Mouse (Mus musculus) kidney, adult 11 months (tissue): ENCODE data around the gene Hist1h3b.
"Not testable (repeated sequence)": the region's sequence is repeated elsewhere in the genome, so short reads cannot be mapped to it uniquely, and the experiment has no call there.

ENCODE experiments used
- DNase-seq: peaks from one replicate; pipeline ENCODE4 v3.0.0; 2022

The Hist1h3b gene

DNA sequence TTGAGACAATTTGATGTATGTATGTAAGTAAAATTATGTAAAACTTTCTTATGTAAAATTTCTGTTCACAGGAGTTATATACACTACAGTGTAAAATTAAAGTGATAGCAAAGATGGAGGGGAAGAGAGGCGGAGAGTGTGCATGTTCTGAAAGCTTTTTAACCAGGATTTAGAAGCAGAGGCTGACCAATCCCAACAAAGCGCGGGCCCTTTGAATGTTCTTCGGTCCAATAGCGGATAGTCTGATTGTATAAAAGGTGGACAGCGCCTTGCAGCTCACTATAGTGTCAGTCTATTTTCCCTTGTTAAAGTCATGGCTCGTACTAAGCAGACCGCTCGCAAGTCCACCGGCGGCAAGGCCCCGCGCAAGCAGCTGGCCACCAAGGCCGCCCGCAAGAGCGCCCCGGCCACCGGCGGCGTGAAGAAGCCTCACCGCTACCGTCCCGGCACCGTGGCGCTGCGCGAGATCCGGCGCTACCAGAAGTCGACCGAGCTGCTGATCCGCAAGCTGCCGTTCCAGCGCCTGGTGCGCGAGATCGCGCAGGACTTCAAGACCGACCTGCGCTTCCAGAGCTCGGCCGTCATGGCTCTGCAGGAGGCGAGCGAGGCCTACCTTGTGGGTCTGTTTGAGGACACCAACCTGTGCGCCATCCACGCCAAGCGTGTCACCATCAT is at the start of gene Hist1h3b:
Gene Hist1h3b, plus strand, starts transcription at position 201 of the 675 bp plus-strand sequence.
- peak; percentile 67 for DNase-seq

DNA sequence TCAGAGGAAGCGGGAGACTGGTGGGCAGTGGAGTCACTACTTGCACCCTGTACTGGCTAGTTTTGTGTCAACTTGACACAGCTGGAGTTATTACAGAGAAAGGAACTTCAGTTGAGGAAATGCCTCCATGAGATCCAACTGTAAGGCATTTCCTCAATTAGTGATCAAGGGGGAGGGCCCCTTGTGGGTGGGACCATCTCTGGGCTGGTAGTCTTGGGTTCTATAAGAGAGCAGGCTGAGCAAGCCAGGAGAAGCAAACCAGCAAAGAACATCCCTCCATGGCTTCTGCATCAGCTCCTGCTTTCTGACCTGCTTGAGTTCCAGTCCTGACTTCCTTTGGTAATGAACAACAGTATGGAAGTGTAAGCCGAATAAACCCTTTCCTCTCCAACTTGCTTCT is 49.3 kb upstream of the Hist1h3b start:
- DNase-seq: not testable (repeated sequence)

DNA sequence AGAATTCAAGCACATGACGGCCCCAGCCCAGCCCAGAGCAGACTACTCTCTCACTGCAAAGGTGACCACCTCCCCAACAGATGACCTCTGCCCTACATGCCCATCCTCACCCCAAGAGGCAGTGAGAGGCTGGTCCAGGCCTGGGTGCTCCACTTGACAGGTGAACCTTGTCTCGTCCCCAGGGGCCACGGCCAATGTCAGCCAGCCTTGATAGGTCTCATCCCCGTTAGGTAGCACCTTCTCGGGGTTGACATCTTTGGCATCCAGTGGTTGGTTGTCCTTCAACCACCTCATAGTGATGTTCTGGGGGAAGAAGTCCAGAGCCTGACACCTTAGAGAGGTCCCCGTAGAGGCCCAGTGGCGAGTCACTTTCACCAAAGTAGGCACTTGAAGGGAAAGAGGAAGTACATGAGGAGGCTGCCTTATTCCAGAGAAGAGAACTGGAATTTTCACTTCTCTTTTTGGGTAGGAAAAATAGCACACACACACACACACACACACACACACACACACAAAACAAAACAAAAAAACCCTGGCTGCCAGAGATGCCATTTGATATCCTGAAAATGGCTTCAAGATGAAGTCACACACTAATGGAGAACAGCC is 46.2 kb upstream of the Hist1h3b start:
- no peak for DNase-seq

DNA sequence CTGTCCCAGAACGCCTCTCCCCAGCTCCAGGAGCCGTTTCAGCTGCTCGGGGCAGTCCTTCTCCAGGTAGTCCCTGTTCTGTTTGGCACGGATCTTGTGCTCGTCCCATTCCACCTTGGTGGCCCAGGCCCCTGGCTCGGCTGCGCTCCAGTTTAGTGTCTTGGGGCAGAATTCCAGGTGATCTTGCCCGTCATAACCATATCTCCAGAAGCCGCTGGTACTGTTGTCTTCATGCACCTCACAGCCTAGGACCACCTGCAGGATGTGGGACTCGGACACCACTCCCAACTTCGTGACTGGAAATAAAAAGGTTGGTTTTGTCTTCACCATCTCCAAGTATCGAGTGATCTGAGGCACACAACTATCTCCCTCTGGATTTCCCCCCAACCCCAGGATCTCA is 45.3 kb upstream of the Hist1h3b start:
- no peak for DNase-seq

DNA sequence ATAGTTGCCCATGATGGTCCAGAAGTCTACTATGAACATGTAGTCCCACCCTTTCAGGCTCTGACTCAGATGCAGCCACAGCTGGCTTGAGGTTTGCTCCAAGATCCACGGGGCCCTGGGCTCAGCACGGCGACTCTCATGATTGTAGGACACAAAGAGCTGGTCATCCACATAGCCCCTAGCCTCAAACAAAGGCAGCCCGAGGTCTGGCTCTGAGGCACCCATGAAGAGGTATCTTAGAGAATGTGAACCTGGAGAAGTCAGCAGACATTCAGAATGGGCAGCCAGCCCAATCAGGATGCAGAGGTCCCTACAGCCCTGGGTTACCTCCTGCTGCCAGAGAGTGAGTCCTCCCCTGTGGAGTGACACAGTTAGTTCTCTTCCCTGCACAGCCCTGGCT is 44.0 kb upstream of the Hist1h3b start:
- no peak for DNase-seq

DNA sequence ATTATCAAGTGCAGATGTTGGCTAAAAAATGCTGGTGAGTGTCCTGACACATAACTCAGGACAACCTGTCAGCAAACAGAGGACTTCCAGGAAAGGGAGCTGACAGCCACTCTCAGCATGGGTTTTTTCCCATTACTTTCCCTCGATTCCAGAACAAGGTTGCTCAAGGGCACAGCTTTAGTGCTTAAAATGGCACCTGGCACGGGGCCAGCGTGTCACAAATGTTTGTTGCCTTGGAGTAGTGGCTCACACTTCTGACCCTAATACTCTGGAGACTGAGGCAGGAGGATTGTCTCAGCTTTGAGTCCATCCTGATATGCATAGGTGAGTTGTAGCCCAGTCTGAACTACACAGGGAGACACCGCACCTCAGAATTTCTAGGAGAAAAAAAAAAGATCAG is 43.4 kb upstream of the Hist1h3b start:
- DNase-seq: no peak

DNA sequence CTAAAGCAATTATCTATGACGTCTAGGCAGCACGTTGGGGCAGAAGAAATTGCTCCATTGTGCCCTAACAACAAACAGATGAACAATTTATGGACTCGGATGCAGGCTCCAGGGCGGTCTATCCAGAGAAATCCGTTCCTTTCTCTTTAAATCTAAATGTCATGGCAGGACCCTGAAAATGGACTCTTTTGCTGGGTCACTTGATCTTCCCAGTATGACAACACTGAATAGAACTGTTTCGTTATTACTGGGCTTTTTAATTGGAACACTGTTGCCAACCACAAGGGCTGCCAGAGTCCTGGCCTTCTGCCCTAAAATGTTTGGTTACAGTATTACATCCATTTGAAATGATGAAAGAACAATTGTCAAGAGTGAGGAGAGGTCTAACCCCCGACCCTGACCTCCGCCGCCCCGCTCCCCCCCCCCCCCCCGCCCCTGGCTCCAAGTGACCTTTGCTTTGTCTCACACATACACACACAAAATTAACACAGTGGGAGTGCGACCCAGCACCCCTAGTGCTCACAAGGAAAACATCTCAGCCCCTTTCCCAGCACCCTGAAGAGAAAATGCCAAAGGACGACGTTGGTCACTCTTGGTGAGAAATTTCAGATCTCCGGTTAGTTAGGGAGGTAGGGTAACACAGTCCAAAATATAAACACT is 42.2 kb upstream of the Hist1h3b start:
- no peak for DNase-seq

DNA sequence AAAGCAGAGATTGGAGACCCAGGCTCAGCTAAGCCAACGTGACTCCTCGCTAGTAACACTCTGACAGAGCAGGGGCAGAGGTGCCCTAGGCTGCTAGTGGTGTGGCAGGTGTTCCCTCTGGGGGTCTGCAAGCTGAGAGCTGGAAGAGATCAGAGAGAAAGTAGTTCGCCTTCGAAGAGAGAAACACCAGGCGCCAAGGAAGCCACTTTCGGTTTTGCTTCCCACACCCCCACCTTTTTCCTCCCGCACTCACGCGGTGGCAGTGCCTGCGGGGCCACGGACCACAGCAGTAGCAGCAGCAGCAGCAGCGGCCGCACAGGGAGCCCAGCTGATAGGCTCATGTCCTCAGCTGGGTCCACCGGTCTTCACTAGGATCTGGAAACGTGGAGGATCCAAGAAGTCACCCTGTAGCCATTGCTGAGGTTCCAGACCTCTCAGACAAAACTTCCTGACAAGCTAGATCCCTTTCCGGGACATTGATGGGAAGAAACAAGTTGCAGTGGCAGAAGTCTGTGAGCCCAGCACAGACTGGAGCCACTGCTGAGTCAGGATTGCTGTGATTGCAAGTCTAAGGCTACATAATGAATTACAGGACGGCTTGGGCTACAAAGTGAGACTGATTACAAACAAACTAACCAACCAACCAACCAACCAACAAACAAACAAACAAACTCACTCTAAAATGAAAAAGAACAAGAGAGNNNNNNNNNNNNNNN is 41.5 kb upstream of the Hist1h3b start, which contains the start of gene Hfe:
Gene Hfe, minus strand, starts transcription at position 481 of the 716 bp plus-strand sequence.
- DNase-seq: peak; percentile 42

DNA sequence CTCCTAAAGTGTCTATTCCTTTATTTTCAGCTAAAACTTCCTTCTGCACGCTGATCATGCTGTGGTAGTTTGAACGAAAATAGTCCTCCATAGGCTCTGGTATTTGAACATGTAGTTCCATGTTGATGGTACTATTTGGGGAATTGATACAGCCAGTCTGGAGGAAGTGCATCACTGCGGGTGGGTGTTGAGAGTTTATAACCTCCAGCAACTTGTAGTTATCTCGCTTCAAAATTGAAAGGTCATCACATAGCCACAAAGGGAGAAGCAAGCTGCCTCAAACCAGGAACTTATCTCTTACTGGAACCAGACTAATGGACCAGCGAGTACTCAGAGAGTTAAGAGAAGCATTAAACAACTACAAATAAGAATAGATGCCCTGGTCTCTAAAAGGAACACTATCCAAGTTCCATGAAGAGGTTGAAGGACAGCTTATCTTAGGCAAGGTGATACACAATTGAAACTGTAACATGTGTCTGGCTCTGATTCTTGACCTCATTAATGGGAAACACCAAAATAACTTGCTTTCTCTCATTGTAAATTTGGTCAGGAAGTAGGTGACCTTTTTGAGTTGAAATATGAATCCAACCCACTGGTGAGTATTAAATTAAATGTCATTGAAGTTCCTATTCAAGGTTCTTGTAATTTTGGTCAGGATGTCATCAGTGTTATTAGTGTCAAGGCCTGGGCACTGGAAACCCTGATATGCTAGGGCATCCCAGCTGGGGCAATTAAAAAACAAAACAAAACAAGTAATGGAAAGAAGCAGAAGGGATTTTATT is 35.6 kb upstream of the Hist1h3b start:
- DNase-seq: no peak

DNA sequence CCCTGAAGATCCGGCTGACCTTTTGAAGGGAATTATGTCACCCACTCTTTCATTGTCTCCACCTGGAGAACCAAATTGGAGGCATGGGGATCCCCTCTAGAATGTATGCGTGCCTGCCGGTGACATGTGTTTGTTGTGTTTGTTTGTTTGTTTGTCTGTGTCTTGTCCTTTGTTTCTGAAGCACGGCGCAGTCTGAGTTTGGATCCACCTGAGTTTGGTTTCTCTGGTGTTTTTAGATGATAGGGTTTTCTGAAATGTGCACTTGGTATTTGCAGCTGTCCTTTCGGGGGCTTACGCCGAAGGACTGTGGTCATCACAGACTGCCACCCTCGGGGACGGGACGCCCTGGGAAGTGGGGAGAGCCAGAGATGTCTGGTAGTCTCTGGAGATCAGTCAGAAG is 34.9 kb upstream of the Hist1h3b start:
- no peak for DNase-seq

DNA sequence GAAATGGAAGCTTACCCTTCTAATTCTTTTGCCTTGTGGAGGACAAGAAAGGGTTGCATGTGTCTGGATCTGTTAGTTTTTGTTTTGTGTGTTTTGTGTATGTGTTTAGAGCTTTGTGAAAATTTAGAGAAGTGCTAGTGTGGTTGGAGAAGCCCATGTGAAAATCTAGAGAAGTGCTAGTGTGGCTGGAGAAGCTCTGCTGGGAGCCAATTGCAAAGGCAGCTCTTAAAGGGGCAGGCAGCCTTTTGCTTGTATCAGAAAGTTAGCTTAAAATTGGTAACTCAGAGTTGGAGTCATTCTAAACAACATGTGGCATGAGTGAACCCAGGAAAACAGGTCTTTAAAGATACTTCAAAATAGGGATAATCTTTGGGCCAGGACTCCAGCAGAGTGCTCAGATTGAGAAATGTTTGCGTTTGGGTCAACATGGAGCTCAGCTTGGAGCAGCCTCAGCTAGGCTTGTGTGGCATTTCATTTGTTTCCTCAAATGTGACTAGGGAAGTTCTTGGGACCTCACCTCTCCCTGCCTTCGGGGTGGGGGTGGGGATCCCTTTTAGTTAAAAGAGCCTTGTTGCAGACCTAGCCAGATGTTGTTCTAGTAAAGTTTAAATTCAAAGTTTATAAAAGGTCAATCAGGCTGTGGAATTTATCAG is 34.3 kb upstream of the Hist1h3b start:
- not testable (repeated sequence) for DNase-seq

DNA sequence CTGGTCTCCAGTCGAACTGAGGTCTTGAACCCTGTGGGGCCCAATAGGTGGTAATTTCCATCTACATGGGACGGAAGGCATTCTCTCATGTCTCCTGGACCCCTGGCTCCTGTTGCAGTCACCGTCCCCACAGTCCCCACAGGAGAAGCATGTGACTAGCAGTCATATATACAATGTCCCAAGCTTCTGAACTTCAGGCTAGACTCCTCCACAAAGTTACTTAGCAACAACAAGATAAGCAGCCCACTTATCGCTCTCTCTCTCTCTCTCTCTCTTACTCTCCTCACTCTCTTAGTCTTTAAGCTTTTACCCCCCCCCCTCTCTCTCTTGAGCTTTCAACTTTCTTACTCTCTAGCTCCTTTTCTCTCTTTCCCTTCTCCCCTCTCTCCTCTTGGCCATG is 27.8 kb upstream of the Hist1h3b start:
- no peak for DNase-seq

DNA sequence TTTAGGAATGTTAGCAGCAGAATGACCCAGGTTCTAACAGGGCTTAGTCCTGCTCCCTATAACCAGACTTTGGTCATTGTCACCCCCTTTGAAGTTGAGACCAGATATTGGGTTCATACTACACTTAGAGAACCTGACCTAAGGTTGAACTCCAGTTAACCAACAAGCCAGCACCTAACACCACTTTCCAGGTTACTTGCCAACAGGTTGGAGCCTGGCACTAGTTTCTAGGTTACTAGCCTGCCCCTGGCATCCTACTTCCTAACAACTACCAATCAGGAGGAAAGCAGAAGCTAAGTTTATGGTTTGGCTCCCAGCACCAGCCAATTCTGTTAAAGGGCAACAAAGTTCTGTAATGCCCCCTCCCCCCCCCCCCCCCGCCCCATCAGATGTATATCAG is 26.9 kb upstream of the Hist1h3b start:
- DNase-seq: no peak

DNA sequence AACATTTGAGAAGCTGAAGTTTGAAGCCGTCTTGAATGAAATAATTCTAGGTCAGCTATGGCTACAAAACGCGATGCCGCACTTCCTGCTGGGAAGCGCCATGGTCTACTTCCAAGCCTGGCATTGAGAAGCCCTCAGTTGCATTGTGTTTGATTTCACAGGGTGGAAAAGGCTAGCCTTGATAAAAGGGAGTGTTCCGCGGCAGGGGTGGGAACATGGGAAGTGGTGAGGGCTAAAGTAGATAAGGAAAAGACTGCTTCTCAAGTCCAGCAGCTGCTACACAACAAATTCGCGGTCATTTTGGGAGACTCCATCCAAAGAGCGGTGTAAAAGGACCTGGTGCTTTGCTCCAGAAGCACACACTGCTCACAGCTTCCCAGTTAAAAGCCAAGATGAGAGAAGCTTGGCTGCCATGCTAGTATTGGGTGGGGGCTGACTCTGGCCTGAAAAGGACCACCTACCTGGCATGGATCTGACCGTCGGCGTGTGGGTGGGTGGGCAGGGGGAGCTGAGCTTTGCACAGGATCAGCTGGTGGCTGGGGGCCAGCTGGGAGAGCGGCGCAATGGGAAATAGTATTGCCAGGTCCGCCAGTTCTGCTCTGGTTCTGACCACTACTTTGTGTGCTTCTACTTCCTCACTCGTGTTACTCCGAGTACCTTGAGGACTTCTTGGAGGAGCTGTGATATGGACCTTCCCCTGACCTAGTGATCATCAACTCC is 23.4 kb upstream of the Hist1h3b start:
- no peak for DNase-seq

DNA sequence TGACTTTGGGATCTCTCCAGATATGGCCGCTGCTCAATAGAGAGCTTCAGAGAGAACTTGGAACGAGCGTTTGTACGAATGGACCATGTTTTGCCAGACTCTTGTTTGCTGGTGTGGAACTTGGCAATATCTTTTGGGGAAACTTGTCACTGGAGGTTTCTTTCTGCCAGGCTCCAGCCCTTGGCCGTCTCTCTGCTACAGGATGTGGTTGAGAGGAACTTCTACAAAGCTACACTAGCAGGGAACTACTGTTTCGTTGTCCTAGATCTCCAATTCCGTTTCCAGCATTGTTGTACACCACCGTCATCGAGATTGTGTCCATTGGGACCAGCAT is 22.9 kb upstream of the Hist1h3b start:
- no peak for DNase-seq

DNA sequence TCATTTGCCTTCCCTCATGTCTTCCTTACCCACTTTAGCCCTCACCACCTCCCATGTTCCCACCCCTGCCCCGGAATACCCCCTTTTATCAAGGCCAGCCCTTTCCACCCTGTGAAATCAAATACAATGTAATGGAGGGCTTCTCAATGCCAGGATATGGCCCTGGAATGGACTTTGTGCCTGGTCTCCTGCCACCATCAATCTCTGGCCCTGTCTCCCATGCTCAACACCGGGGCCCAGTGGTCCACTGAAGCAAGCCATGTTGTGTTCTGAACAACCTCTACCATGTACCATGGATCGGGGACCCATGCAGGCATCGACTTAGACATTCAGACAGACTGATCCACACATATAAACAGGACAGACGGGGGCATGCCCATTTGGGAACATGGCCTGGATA is 22.4 kb upstream of the Hist1h3b start:
- DNase-seq: no peak

DNA sequence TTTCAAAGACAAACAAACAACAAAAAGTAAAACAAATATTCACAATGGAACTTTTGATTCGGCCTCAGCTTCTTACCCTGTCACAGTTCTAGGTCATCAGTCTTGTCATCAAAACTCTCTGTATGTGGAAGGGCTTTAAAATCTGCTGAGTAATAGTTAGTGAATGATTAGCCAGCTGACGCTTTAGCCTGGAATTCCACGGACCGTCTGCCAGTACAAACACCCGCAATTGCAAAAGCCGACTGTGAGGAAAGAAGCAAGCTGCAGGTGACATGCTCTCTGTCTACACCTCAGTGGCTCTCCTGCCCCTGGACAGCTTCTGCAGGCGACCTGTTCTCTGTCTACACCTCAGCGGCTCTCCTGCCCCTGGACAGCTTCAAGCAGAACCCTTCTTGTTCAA is 21.6 kb upstream of the Hist1h3b start:
- peak; percentile 81 for DNase-seq

DNA sequence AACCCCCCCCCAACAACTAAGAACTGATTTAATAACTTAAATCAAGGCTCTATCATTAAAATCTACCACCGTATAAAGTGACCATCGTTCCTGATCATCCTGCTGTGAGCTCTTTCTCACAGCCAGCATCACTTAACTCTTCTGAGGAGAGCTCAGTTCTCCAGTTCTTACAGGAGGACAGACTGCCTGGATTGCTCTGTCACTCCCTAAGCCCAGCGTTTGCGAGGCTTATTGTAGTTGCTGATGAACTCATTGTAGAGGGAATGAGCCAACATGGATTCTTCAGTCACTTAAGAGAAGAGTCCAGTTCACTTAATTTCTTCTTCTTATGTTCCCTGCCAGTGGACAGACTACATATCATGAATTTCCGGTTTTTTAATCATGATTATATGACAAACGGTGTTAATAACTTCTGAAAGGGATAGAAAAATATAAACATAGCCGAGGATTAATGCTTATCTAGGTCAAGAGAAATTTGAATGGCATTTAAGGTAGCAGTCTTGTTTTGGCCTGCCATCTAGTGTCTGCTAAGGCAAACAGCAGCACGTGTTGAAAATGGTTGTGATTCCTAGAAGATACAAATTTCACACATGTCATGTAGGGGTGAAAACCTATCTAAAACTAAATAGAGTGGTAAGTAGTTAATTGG is 19.8 kb upstream of the Hist1h3b start:
- DNase-seq: no peak

DNA sequence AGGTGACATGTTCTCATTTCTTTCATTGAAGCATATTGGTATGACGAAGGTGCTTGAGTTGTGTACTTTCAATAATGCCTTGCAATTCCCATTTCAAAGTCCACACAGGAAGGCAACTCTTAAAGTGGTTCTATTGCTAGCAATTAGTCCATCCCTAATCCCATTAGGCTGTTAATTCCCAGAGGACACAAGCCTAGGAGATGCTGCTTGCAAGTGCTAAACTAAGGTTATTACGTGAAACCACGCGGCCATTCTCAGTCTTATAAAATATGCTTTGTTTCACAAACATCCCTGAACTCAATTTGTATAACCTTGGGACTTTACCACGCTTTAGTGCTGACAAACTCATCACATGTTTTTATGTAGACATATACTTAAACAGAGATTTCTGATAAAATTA is 15.0 kb upstream of the Hist1h3b start:
- DNase-seq: no peak

DNA sequence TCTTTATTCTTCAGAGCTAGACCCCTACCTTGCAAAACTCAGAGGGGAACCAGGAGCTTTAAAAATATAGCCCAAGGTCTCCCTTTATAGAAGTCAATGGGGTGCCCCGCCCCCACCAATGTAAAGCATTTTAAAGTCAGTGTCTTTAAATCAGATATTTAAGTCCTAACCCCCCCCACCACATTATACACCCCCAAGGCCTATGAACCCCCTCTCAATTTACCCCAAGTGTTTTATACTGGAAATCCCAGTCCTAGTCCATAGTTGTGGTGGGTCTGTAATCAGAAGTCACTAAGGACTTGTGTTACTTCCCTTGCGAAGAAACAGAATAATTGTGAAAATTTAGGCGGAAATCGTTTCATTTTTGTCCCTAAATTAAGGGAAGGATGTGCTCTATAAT is 14.0 kb upstream of the Hist1h3b start:
- no peak for DNase-seq

DNA sequence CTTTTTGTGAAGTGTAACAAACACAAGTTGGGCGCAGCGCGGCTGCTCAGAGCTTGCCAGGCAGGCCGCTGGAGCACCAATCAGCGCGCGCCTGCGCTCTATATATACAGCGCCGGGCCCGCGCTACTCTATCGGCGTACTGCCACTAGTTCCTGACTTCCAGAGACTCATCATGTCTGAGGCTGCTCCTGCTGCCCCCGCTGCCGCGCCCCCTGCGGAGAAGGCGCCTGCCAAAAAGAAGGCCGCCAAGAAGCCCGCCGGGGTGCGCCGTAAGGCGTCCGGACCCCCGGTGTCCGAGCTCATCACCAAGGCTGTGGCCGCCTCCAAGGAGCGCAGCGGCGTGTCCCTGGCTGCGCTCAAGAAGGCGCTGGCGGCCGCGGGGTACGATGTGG is 13.4 kb upstream of the Hist1h3b start, which contains the start of gene Hist1h1c:
Gene Hist1h1c, plus strand, starts transcription at position 132 of the 392 bp plus-strand sequence.
- peak; percentile 91 for DNase-seq
